Mouse (Mus musculus): Measurements from ENCODE around the gene Efl1.

- TF ChIP-seq E2F4 (IDR thresholded peaks at IDR 0.05; ENCODE audit: insufficient read depth) = no peak
- TF ChIP-seq MAX (IDR thresholded peaks at IDR 0.05; ENCODE audit: low read depth) = no peak
- no peak for TF ChIP-seq MYOG (IDR thresholded peaks at IDR 0.05; ENCODE audit: control insufficient read depth in 1 of 3, insufficient read depth in 1 of 3, insufficient read length in 2 of 3, low read depth in 2 of 3)
- no peak for TF ChIP-seq POLR2A (IDR thresholded peaks at IDR 0.05; ENCODE audit: insufficient read length, low read depth)
- no peak for TF ChIP-seq POLR2AphosphoS2 (IDR thresholded peaks at IDR 0.05; ENCODE audit: insufficient read length, low read depth)
- no peak for TF ChIP-seq USF1 (IDR thresholded peaks at IDR 0.05; ENCODE audit: low read depth)
- no peak for TF ChIP-seq CEBPB (IDR thresholded peaks at IDR 0.05; ENCODE audit: insufficient read depth, poor library complexity, severe bottlenecking)
- TF ChIP-seq TCF12 (IDR thresholded peaks at IDR 0.05; ENCODE audit: insufficient read depth, poor library complexity, severe bottlenecking) = no peak
- TF ChIP-seq MYOD1 (IDR thresholded peaks at IDR 0.05; ENCODE audit: control insufficient read depth in 1 of 3, insufficient read length in 2 of 3, low read depth in 2 of 3) = no peak
- no peak for TF ChIP-seq TCF3 (IDR thresholded peaks at IDR 0.05; ENCODE audit: insufficient read length, low read depth)
- no peak for TF ChIP-seq SRF (IDR thresholded peaks at IDR 0.05; ENCODE audit: control insufficient read depth, insufficient read length, low read depth)
Observed at GRCm38 (mm10) chr7:82698968-82699367, 50.6 kb downstream of the Efl1 start.
